Mouse (Mus musculus): ENCODE measurements around the gene Pdcl2.

The Pdcl2 gene

GRCm38 (mm10) chr5:76302009-76302408 lies 28.9 kb downstream of the Pdcl2 start:
- DNase-seq, result no peak

- no peak for DNase-seq
These were observed 41.7 kb downstream of the Pdcl2 start for GRCm38 (mm10) chr5:76289234-76289691.

GRCm38 (mm10) chr5:76288256-76288655 lies 42.7 kb downstream of the Pdcl2 start:
- DNase-seq, result no peak

- DNase-seq, result no peak
These were observed 43.9 kb downstream of the Pdcl2 start for GRCm38 (mm10) chr5:76287062-76287461.

GRCm38 (mm10) chr5:76285699-76286098 lies 45.3 kb downstream of the Pdcl2 start:
- DNase-seq, result no peak

GRCm38 (mm10) chr5:76283890-76284289 lies 47.1 kb downstream of the Pdcl2 start:
- DNase-seq, result no peak

GRCm38 (mm10) chr5:76274977-76275376 lies 56.0 kb downstream of the Pdcl2 start:
- no peak for DNase-seq
